Mouse (Mus musculus): ENCODE data around the gene Ptprq.

GRCm38 (mm10) chr10:107659141-107659540 is 60.7 kb downstream of the Ptprq start:
- TF ChIP-seq CTCF (IDR thresholded peaks at IDR 0.05; ENCODE audit: low read depth) (no peak), EP300 (IDR thresholded peaks at IDR 0.05; ENCODE audit: low read depth) (no peak)
